26 mouse cellular contexts compared by ENCODE assay signal in the genomic region with DNA sequence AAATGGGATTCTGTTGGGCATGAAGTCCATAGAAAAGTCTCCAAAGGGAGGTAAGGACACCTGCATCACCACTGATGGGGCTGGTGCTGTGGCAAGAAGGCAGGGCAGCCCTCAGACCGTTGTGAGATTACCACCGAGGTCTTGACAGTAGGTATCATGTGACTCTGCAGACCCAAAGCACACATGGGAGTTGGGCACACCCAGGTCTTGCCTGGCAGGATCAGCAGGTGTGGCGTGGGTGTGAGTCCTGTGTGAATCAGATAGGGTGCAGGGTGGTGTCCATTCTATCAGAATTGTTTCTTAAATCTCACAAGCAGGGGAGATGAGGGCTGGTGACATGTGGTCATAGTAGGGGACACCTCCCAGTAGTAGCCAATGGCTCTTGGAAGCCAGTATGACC. TPM values are rescaled to one million over a fixed set of nuclear protein-coding genes. Genes with fewer than 3 reads are reported as not detected.
DNase-seq lines count a peak whose midpoint lies in the region; ATAC-seq and TF ChIP-seq lines count a peak whose summit lies in the region.
"Had no signal": no experiment of that assay in that cellular context is flagged by ENCODE, and none has a peak within 500 bp of the region (broad histone marks: within the 10 kb centered on the region; RNA-seq: fewer than 3 reads in every experiment).

No protein-coding gene starts in this region.

- TF ChIP-seq EP300 in lung, postnatal 0 days (IDR thresholded peaks at IDR 0.05), result no peak
- TF ChIP-seq EP300 in stomach, postnatal 0 days (optimal IDR thresholded peaks at IDR 0.05), result peak; percentile 38

- H3K4me3 ChIP-seq in lung, postnatal 0 days (ENCODE audit: low read depth, low read length), result no peak overlapping the region
- no peak overlapping the region for H3K4me3 ChIP-seq in lung, adult 2 months (replicated peaks; ENCODE audit: extremely low read depth, low read depth, low read length)
- H3K4me3 ChIP-seq in small intestine, adult 2 months (ENCODE audit: low read depth, low read length), result no peak overlapping the region
- H3K4me3 ChIP-seq in stomach, postnatal 0 days (ENCODE audit: low read depth, low read length), result no peak overlapping the region
- H3K4me3 ChIP-seq: embryonic facial prominence, embryonic 10.5 days; embryonic facial prominence, embryonic 13.5 days; erythroblast, embryonic 14.5 days; forebrain, embryonic 12.5 days; forebrain, embryonic 15.5 days; heart, adult 2 months; heart, embryonic 12.5 days; heart, embryonic 15.5 days; hindbrain, embryonic 10.5 days; hindbrain, embryonic 13.5 days had no signal

- H3K27ac ChIP-seq in lung, postnatal 0 days (ENCODE audit: low read length), result peak overlapping the region; percentile 78; the same call in 1 of the 2 replicates
- H3K27ac ChIP-seq in small intestine, adult 2 months (ENCODE audit: insufficient read depth, low read depth, low read length), result peak overlapping the region; percentile 99
- peak overlapping the region; percentile 75 for H3K27ac ChIP-seq in stomach, postnatal 0 days (replicated peaks)
- H3K27ac ChIP-seq: embryonic facial prominence, embryonic 10.5 days; embryonic facial prominence, embryonic 13.5 days; forebrain, embryonic 12.5 days; forebrain, embryonic 15.5 days; heart, adult 2 months; heart, embryonic 15.5 days; hindbrain, embryonic 10.5 days; hindbrain, embryonic 13.5 days had no signal

- no peak for ATAC-seq in lung, postnatal 0 days
- peak; percentile 61 for ATAC-seq in stomach, postnatal 0 days (ENCODE audit: low FRiP score, low TSS enrichment)
- ATAC-seq: CD4-positive, CD25-positive, alpha-beta regulatory T cell, adult 4 months; forebrain, embryonic 15.5 days; hindbrain, embryonic 16.5 days had no signal

- H3K36me3 ChIP-seq in lung, postnatal 0 days (ENCODE audit: insufficient read depth, low read length), result no peaks in the 10 kb centered on the region
- peaks cover 38% of the 10 kb centered on the region for H3K36me3 ChIP-seq in small intestine, adult 2 months (ENCODE audit: control insufficient read depth, insufficient read depth, low read length)
- H3K36me3 ChIP-seq in stomach, postnatal 0 days (ENCODE audit: control insufficient read depth, insufficient read depth, low read length), result no peaks in the 10 kb centered on the region
- H3K36me3 ChIP-seq: embryonic facial prominence, embryonic 10.5 days; embryonic facial prominence, embryonic 13.5 days; heart, embryonic 12.5 days; heart, embryonic 15.5 days had no signal

- TF ChIP-seq CTCF in lung, postnatal 0 days (IDR thresholded peaks at IDR 0.05), result no peak
- no peak for TF ChIP-seq CTCF in lung, adult 2 months (IDR thresholded peaks at IDR 0.05; ENCODE audit: insufficient read depth, low read length)
- TF ChIP-seq CTCF in small intestine, adult 2 months (IDR thresholded peaks at IDR 0.05; ENCODE audit: extremely low read depth, insufficient read length, insufficient replicate concordance, low read depth, low read length), result no peak
- no peak for TF ChIP-seq CTCF in stomach, postnatal 0 days (IDR thresholded peaks at IDR 0.05; ENCODE audit: low read depth)

- DNase-seq in lung, postnatal 0 days (ENCODE audit: low spot score), result no peak
- DNase-seq in lung, adult 2 months, result no peak
- DNase-seq in stomach, postnatal 0 days (ENCODE audit: low spot score), result peak; percentile 70
- no peak for DNase-seq in adrenal gland, adult (ENCODE audit: inconsistent age in 2 of 2, low spot score in 1 of 2)
- DNase-seq in thymus, postnatal 14 days, result no peak
- DNase-seq: adrenal gland, adult 8-10 months; adrenal gland, postnatal 25 days; cerebellum, adult 11-12 months; cerebellum, adult 8-10 months; cerebellum, postnatal 10 days; gastrocnemius, postnatal 36 days; heart, adult 2 months; heart, postnatal 10 days; heart, postnatal 36 days had no signal

- no peak for TF ChIP-seq POLR2A in lung, adult 2 months (IDR thresholded peaks at IDR 0.05; ENCODE audit: borderline replicate concordance, extremely low read depth, low read depth, low read length)
- TF ChIP-seq POLR2A in small intestine, adult 2 months (IDR thresholded peaks at IDR 0.05; ENCODE audit: low read depth, low read length), result no peak

- no peak overlapping the region for H3K9ac ChIP-seq in lung, postnatal 0 days (replicated peaks; ENCODE audit: low read depth)
- H3K9ac ChIP-seq in stomach, postnatal 0 days (ENCODE audit: low read length), result no peak overlapping the region
- H3K9ac ChIP-seq: embryonic facial prominence, embryonic 13.5 days; forebrain, embryonic 12.5 days; forebrain, embryonic 15.5 days; heart, embryonic 12.5 days; heart, embryonic 15.5 days; hindbrain, embryonic 13.5 days had no signal

- H3K4me2 ChIP-seq in lung, postnatal 0 days (replicated peaks; ENCODE audit: low read depth, low read length), result no peak overlapping the region
- no peak overlapping the region for H3K4me2 ChIP-seq in stomach, postnatal 0 days (replicated peaks; ENCODE audit: low read depth)
- H3K4me2 ChIP-seq: embryonic facial prominence, embryonic 13.5 days; forebrain, embryonic 12.5 days; forebrain, embryonic 15.5 days; heart, embryonic 12.5 days; heart, embryonic 15.5 days; hindbrain, embryonic 13.5 days had no signal

- H3K4me1 ChIP-seq in lung, postnatal 0 days (ENCODE audit: insufficient read depth, low read depth, low read length), result no peaks in the 10 kb centered on the region; the same call in 1 of the 2 replicates
- peaks cover 5% of the 10 kb centered on the region; the same call in 1 of the 2 replicates for H3K4me1 ChIP-seq in lung, adult 2 months (ENCODE audit: control insufficient read depth, insufficient read depth, low read length)
- H3K4me1 ChIP-seq in small intestine, adult 2 months (ENCODE audit: control insufficient read depth, insufficient read depth, insufficient read length, low read length), result peaks cover 44% of the 10 kb centered on the region
- H3K4me1 ChIP-seq in stomach, postnatal 0 days (replicated peaks; ENCODE audit: control insufficient read depth, insufficient read depth), result 0 out of 2 replicates have a peak, but pooled peaks cover 3% of the 10 kb centered on the region
- H3K4me1 ChIP-seq: embryonic facial prominence, embryonic 13.5 days had no signal

- H3K9me3 ChIP-seq in lung, postnatal 0 days (ENCODE audit: low read length), result no peaks in the 10 kb centered on the region
- no peaks in the 10 kb centered on the region for H3K9me3 ChIP-seq in stomach, postnatal 0 days (ENCODE audit: control insufficient read depth, low read length)
- H3K9me3 ChIP-seq: embryonic facial prominence, embryonic 10.5 days; embryonic facial prominence, embryonic 13.5 days; forebrain, embryonic 12.5 days; forebrain, embryonic 15.5 days; heart, embryonic 12.5 days; heart, embryonic 15.5 days; hindbrain, embryonic 10.5 days; hindbrain, embryonic 13.5 days had no signal

- 67% methylated on average over 3 of the region's 3 CpGs for WGBS in lung, postnatal 0 days
- 68% methylated on average over 3 of the region's 3 CpGs for WGBS in lung, adult 2 months
- WGBS in small intestine, adult 2 months, result 29% methylated on average over 3 of the region's 3 CpGs
- WGBS in stomach, postnatal 0 days, result 50% methylated on average over 3 of the region's 3 CpGs

- H3K27me3 ChIP-seq in lung, postnatal 0 days (replicated peaks; ENCODE audit: insufficient read depth, low read length), result no peaks in the 10 kb centered on the region
- H3K27me3 ChIP-seq in small intestine, adult 2 months (ENCODE audit: control insufficient read depth, insufficient read depth, low read length), result no peaks in the 10 kb centered on the region
- no peaks in the 10 kb centered on the region for H3K27me3 ChIP-seq in stomach, postnatal 0 days (ENCODE audit: control insufficient read depth, insufficient read depth, low read length)
- H3K27me3 ChIP-seq: embryonic facial prominence, embryonic 13.5 days; forebrain, embryonic 12.5 days; forebrain, embryonic 15.5 days; heart, embryonic 15.5 days; hindbrain, embryonic 13.5 days had no signal

RNA-seq across cellular contexts. Expression of gene Slc37a1, which starts 30.4 kb away (rescaled TPM):
- 25.2 and 33.9 TPM in 2 replicates for polyA plus RNA-seq in lung, postnatal 0 days (2015; fragmentation: Nextera tagmentation; extraction: Ambion mirVana)
- polyA plus RNA-seq in lung, adult 2 months (2012; rRNA removed), result 51.1 and 54.3 TPM in 2 replicates
- polyA plus RNA-seq in small intestine, adult 2 months (2012; rRNA removed), result 68.2 and 145 TPM in 2 replicates
- polyA plus RNA-seq in stomach, postnatal 0 days (2015; fragmentation: Nextera tagmentation; extraction: Ambion mirVana), result 14.7 and 16.6 TPM in 2 replicates

RNA-seq across cellular contexts. Expression of gene Rsph1, which starts 39.8 kb away (rescaled TPM):
- 21.4 and 25.2 TPM in 2 replicates for polyA plus RNA-seq in lung, postnatal 0 days (2015; fragmentation: Nextera tagmentation; extraction: Ambion mirVana)
- polyA plus RNA-seq in lung, adult 2 months (2012; rRNA removed), result 6.9 and 11.7 TPM in 2 replicates
- 0.46 TPM in 1 of 2 replicates, not detected in the other for polyA plus RNA-seq in small intestine, adult 2 months (2012; rRNA removed)
- polyA plus RNA-seq in stomach, postnatal 0 days (2015; fragmentation: Nextera tagmentation; extraction: Ambion mirVana), result 0.87 and 0.99 TPM in 2 replicates
- polyA plus RNA-seq: erythroblast, embryonic 14.5 days had no signal
